Mouse (Mus musculus) CH12.LX (cell line): Measurements from ENCODE around the gene Prkag3. TPM values are rescaled to one million over a fixed set of nuclear protein-coding genes. Genes with fewer than 3 reads are reported as not detected.

Source experiments
- DNase-seq: peaks from one replicate; pipeline ENCODE4 v3.0.0-alpha.2; 2013; ENCODE audit errors: extremely low read depth
- H3K27ac ChIP-seq: 2 replicates; pipeline ENCODE4 v1.5.1; 2012; ENCODE audit warnings: low read depth, mild to moderate bottlenecking, control low read depth, moderate library complexity; ENCODE audit not compliant: insufficient read depth
- H3K27me3 ChIP-seq: replicated peaks from 2 replicates; pipeline ENCODE3; 2012; ENCODE audit warnings: inconsistent platforms
- H3K36me3 ChIP-seq, 2 experiments: replicated peaks in 1 of 2; 2 replicates each; pipeline versions ENCODE3 to v1.6.1; 2012; ENCODE audit warnings: inconsistent platforms in 1 of 2, low read length in 1 of 2, mild to moderate bottlenecking in 1 of 2, mixed read lengths in 1 of 2, moderate library complexity in 1 of 2; ENCODE audit not compliant: control insufficient read depth in 1 of 2, insufficient read depth in 1 of 2
- H3K4me1 ChIP-seq, 2 experiments: 2 replicates each; pipeline ENCODE4 v1.6.1; 2012; ENCODE audit warnings: inconsistent platforms in 1 of 2, moderate library complexity in 1 of 2; ENCODE audit not compliant: insufficient read depth in 2 of 2, control insufficient read depth in 1 of 2
- H3K4me2 ChIP-seq: 2 replicates; pipeline ENCODE4 v1.6.1; 2012; ENCODE audit warnings: low read depth, mild to moderate bottlenecking, control low read depth; ENCODE audit not compliant: poor library complexity, insufficient read depth, severe bottlenecking
- H3K4me3 ChIP-seq, 3 experiments: fragments of 150-350 bp in 1 of 3; sonication (generic) in 1 of 3; replicated peaks in 1 of 3; 2 replicates each; pipeline versions ENCODE3 to v1.5.1; 2011 to 2012; ENCODE audit warnings: low read depth in 2 of 3, low read length in 2 of 3, mild to moderate bottlenecking in 2 of 3, moderate library complexity in 2 of 3, control low read depth in 1 of 3, improper control_type of control experiment in 1 of 3, inconsistent platforms in 1 of 3, mixed read lengths in 1 of 3; ENCODE audit not compliant: poor library complexity in 1 of 3
- H3K79me2 ChIP-seq: replicated peaks from 2 replicates; pipeline ENCODE4 v1.6.1; 2012; ENCODE audit warnings: mild to moderate bottlenecking, moderate library complexity; ENCODE audit not compliant: control insufficient read depth, poor library complexity, insufficient read depth, severe bottlenecking; ENCODE audit errors: extremely low read depth
- H3K9ac ChIP-seq: 2 replicates; pipeline ENCODE4 v1.6.1; 2012; ENCODE audit warnings: low read depth, mild to moderate bottlenecking, control low read depth, moderate library complexity; ENCODE audit not compliant: insufficient read depth
- H3K9me3 ChIP-seq: replicated peaks from 2 replicates; pipeline ENCODE3; 2012; ENCODE audit warnings: low read length, inconsistent platforms, mixed read lengths
- BHLHE40 ChIP-seq: IDR thresholded peaks from 2 replicates; pipeline ENCODE4 v1.6.1; 2011; ENCODE audit warnings: mild to moderate bottlenecking, low read depth, low read length, improper control_type of control experiment
- CHD2 ChIP-seq: IDR thresholded peaks from 2 replicates; pipeline ENCODE4 v1.6.1; 2011; ENCODE audit warnings: low read length, improper control_type of control experiment
- E2F4 ChIP-seq: IDR thresholded peaks from 2 replicates; pipeline ENCODE4 v1.6.1; 2011; ENCODE audit warnings: low read depth, low read length, improper control_type of control experiment; ENCODE audit not compliant: insufficient replicate concordance
- GABPA ChIP-seq: IDR thresholded peaks from 2 replicates; pipeline ENCODE4 v1.6.1; 2012; ENCODE audit warnings: low read depth, low read length, improper control_type of control experiment, inconsistent platforms; ENCODE audit not compliant: insufficient replicate concordance
- IRF4 ChIP-seq: IDR thresholded peaks from 2 replicates; pipeline ENCODE4 v1.6.1; 2014; ENCODE audit warnings: low read depth, mild to moderate bottlenecking, inconsistent platforms, low read length, improper control_type of control experiment
- JUND ChIP-seq: conservative IDR thresholded peaks from 2 replicates; pipeline ENCODE4 v1.6.1; 2011; ENCODE audit warnings: low read depth, low read length, improper control_type of control experiment
- KAT2A ChIP-seq: IDR thresholded peaks from 2 replicates; pipeline ENCODE4 v1.6.1; 2012; ENCODE audit warnings: low read length, improper control_type of control experiment, inconsistent platforms; ENCODE audit not compliant: insufficient replicate concordance
- MAFK ChIP-seq: IDR thresholded peaks from 2 replicates; pipeline ENCODE4 v1.6.1; 2011; ENCODE audit warnings: low read length, improper control_type of control experiment; ENCODE audit not compliant: insufficient replicate concordance
- MAZ ChIP-seq: IDR thresholded peaks from 2 replicates; pipeline ENCODE4 v1.6.1; 2012; ENCODE audit warnings: low read depth, mild to moderate bottlenecking, inconsistent platforms, low read length, improper control_type of control experiment, moderate library complexity
- MEF2A ChIP-seq: IDR thresholded peaks from 2 replicates; pipeline ENCODE4 v1.6.1; 2014; ENCODE audit warnings: low read depth, mild to moderate bottlenecking, inconsistent platforms, low read length, improper control_type of control experiment, borderline replicate concordance
- MYC ChIP-seq: IDR thresholded peaks from 2 replicates; pipeline ENCODE4 v1.6.1; 2011; ENCODE audit warnings: low read depth, mild to moderate bottlenecking, improper control_type of control experiment, low read length
- NRF1 ChIP-seq: IDR thresholded peaks from 2 replicates; pipeline ENCODE4 v1.6.1; 2014; ENCODE audit warnings: low read depth, mild to moderate bottlenecking, inconsistent platforms, low read length, improper control_type of control experiment, moderate library complexity
- POLR2A ChIP-seq: IDR thresholded peaks from 2 replicates; pipeline ENCODE4 v1.6.1; 2011; ENCODE audit warnings: low read depth, mild to moderate bottlenecking, improper control_type of control experiment, low read length
- RAD21 ChIP-seq: IDR thresholded peaks from 2 replicates; pipeline ENCODE4 v1.6.1; 2011; ENCODE audit warnings: low read depth, mild to moderate bottlenecking, low read length, improper control_type of control experiment, moderate library complexity
- RCOR1 ChIP-seq: conservative IDR thresholded peaks from 2 replicates; pipeline ENCODE4 v1.6.1; 2012; ENCODE audit warnings: low read depth, mild to moderate bottlenecking, inconsistent platforms, low read length, improper control_type of control experiment
- TBP ChIP-seq: conservative IDR thresholded peaks from 2 replicates; pipeline ENCODE4 v1.6.1; 2011; ENCODE audit warnings: low read depth, low read length, improper control_type of control experiment
- UBTF ChIP-seq: IDR thresholded peaks from 2 replicates; pipeline ENCODE4 v1.6.1; 2012; ENCODE audit warnings: low read depth, mild to moderate bottlenecking, inconsistent platforms, low read length, improper control_type of control experiment, moderate library complexity
- ZC3H11A ChIP-seq: IDR thresholded peaks from 2 replicates; pipeline ENCODE4 v1.6.1; 2012; ENCODE audit warnings: low read depth, mild to moderate bottlenecking, inconsistent platforms, low read length, improper control_type of control experiment
- ZMIZ1 ChIP-seq: IDR thresholded peaks from 2 replicates; pipeline ENCODE4 v1.6.1; 2012; ENCODE audit warnings: low read depth, mild to moderate bottlenecking, inconsistent platforms, low read length, improper control_type of control experiment
- ZNF384 ChIP-seq: IDR thresholded peaks from 2 replicates; pipeline ENCODE4 v1.6.1; 2012; ENCODE audit warnings: low read depth, low read length, improper control_type of control experiment, inconsistent platforms
- dilution Hi-C: fragments of 300-500 bp; cut with MboI; formaldehyde crosslinking; loops from 2 replicates; pipeline ENCODE4 v1.14.3; 2020; ENCODE audit warnings: low sequenced_read_pairs; ENCODE audit not compliant: extremely low pct_unique_long_range_greater_than_20kb, extremely low pct_ligation_motif_present
- in situ Hi-C: fragments of 300-500 bp; cut with MboI; formaldehyde crosslinking; loops from 3 replicates; pipeline ENCODE4 v1.14.3; 2019; ENCODE audit warnings: low sequenced_read_pairs, low pct_ligation_motif_present, low pct_unique_long_range_greater_than_20kb, mixed read lengths
- polyA plus RNA-seq: library from polyadenylated mRNA; unstranded; fragments of >175 nt; gene quantifications from 2 replicates; pipeline ENCODE4 v1.2.1, GENCODE M21; 2012; ENCODE audit warnings: low read depth; ENCODE audit not compliant: insufficient read length
- total RNA-seq, 2 experiments: library from RNA; depleted of rRNA; stranded (reverse); fragments of 300-350 nt in 1 of 2; fragments of >200 nt in 1 of 2; gene quantifications; 2 replicates each; pipeline ENCODE4 v1.2.3; 2012 to 2014

Prkag3 gene
- total and polyA plus RNA-seq, 3 experiments: 0.09 to 0.13 TPM; not detected in 1

- H3K4me3 ChIP-seq: no peak overlapping the region
- no peaks in the 10 kb centered on the region for H3K79me2 ChIP-seq
- in situ Hi-C loops (no loop called here), dilution Hi-C loops (no loop called here)
- H3K4me2 ChIP-seq: no peak overlapping the region
- H3K27me3 ChIP-seq: no peaks in the 10 kb centered on the region
- TF ChIP-seq MEF2A: no peak
- no peak for TF ChIP-seq JUND
- no peak for TF ChIP-seq MAFK
- TF ChIP-seq E2F4: no peak
- TF ChIP-seq ZC3H11A: no peak
- no peak for TF ChIP-seq ZNF384
- no peak for TF ChIP-seq TBP
- TF ChIP-seq UBTF: no peak
- TF ChIP-seq BHLHE40: no peak
- H3K36me3 ChIP-seq: peaks cover 52 to 80% of the 10 kb centered on the region in 2 experiments
- DNase-seq: no peak
- H3K9ac ChIP-seq: no peak overlapping the region
- H3K27ac ChIP-seq: no peak overlapping the region
- H3K4me1 ChIP-seq: peaks cover 5 to 17% of the 10 kb centered on the region in 2 experiments
- H3K9me3 ChIP-seq: no peaks in the 10 kb centered on the region
Measured at GRCm38 (mm10) chr1:74697416-74697815, 51.6 kb downstream of the Prkag3 start.

GRCm38 (mm10) chr1:74695836-74696235, 53.2 kb downstream of the Prkag3 start:
- H3K27ac ChIP-seq: no peak overlapping the region
- no peaks in the 10 kb centered on the region for H3K27me3 ChIP-seq
- H3K4me2 ChIP-seq: no peak overlapping the region
- no peak for TF ChIP-seq E2F4
- TF ChIP-seq MYC: no peak
- no peak for TF ChIP-seq MAZ
- TF ChIP-seq GABPA: no peak
- TF ChIP-seq ZNF384: no peak
- no peak for TF ChIP-seq ZMIZ1
- no peak for TF ChIP-seq IRF4
- TF ChIP-seq RCOR1: no peak
- no peak for TF ChIP-seq ZC3H11A
- TF ChIP-seq POLR2A: no peak
- no peak for TF ChIP-seq NRF1
- no peak for TF ChIP-seq RAD21
- no peak for TF ChIP-seq CHD2
- no peak for TF ChIP-seq KAT2A
- DNase-seq: no peak
- dilution Hi-C loops: no loop called here
- H3K9me3 ChIP-seq: no peaks in the 10 kb centered on the region
- peaks cover 61 to 87% of the 10 kb centered on the region in 2 experiments for H3K36me3 ChIP-seq
- no peak overlapping the region for H3K4me3 ChIP-seq
- no peaks in the 10 kb centered on the region for H3K79me2 ChIP-seq
- H3K9ac ChIP-seq: no peak overlapping the region
- in situ Hi-C loops: no loop called here
- H3K4me1 ChIP-seq: peaks cover 0 to 2% of the 10 kb centered on the region in 2 experiments; a peak in 1 of 4 replicates
